Mouse (Mus musculus) heart, postnatal 0 days (tissue): ENCODE data around the gene Kif21b.

Experiments used
- CTCF ChIP-seq: IDR thresholded peaks from 2 replicates; pipeline ENCODE4 v1.5.1; 2016; ENCODE audit warnings: antibody characterized with exemption, control low read depth, low read depth
- EP300 ChIP-seq: IDR thresholded peaks from 2 replicates; pipeline ENCODE4 v1.6.1; 2016; ENCODE audit warnings: antibody characterized with exemption, low read depth

- TF ChIP-seq CTCF, result no peak
- TF ChIP-seq EP300, result no peak
These were observed 45.1 kb upstream of the Kif21b start for GRCm38 (mm10) chr1:136085988-136086685.
